Mouse (Mus musculus): ENCODE results near the gene Rnf135.

DNA sequence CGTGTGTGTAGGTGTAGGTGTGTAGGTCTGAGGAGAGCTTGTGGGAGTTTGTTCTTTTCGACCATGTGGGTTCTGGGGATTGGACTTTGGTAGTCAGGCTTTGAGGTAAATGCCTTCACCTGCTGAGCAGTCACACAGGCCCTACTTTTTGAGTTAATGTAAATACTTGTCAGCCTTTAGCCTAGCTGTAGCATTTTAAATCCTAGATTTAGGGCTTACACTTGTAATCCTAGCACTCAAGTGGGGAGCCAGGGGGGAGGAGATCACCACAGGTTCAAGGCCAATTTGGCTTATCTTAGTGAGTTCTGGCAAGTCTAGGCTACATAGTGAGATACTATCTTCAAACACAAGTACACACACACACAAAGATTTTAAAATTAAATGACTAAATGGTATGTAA is 28.6 kb downstream of the Rnf135 start:
- TF ChIP-seq CTCF (IDR thresholded peaks at IDR 0.05; ENCODE audit: borderline replicate concordance, control insufficient read depth, extremely low read depth, insufficient read depth, low read length, poor library complexity) (no peak), POLR2A (IDR thresholded peaks at IDR 0.05; ENCODE audit: control insufficient read depth, extremely low read depth, insufficient read depth, low read length, poor library complexity) (no peak)
